Mouse (Mus musculus): ENCODE measurements around the gene Cpvl. TPM values are rescaled to one million over a fixed set of nuclear protein-coding genes. Genes with fewer than 3 reads are reported as not detected.

Cpvl gene
- total RNA-seq, 2 experiments from 2014 or later = not detected

- no peak for DNase-seq
Measured at GRCm38 (mm10) chr6:53881623-53882022, 96.8 kb downstream of the Cpvl start.

DNA sequence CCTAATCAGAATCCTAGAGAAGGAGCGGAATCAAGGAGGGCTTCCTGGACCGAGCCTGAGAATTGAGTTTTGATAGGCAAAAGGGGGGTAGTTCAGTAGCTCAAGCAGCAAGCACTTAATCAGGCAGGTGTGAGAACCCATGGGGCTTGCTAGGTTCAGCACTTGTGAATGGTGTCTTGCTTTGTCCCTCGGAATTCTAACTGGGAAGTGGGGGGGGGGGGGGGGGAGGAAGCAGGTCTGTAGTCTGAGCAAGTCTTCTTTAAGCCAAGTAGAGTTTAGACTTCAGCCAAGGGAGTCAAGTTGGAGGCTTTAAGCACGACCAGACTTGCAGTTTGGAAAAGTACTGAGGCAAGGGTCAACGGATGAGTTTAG, 97.2 kb downstream of the Cpvl start:
- DNase-seq = no peak

GRCm38 (mm10) chr6:53880530-53881234, 97.8 kb downstream of the Cpvl start:
- DNase-seq = no peak

DNA sequence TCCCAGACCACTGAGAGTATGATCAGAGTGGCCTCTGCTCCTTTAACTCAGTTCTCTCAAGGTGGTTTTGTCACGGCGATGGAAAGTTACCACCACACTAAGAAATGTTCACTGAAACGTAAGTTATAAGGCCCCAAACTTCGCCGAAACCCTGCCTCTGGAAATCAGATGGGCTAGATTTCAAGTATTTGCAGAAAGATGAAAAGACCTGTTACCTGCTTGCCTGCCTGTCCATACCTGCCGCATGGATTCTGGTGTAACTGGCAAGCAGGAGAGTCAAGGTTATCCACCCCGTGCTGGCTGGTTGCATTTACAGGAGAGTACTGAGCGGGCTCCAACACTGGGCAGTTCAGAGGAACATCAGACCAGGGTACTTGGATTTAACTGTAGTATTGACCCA, 98.9 kb downstream of the Cpvl start:
- no peak for DNase-seq

- no peak for DNase-seq
Measured at GRCm38 (mm10) chr6:53874881-53875429, 103.5 kb downstream of the Cpvl start.

- DNase-seq = no peak
Measured at GRCm38 (mm10) chr6:53871903-53872302, 106.6 kb downstream of the Cpvl start.

DNA sequence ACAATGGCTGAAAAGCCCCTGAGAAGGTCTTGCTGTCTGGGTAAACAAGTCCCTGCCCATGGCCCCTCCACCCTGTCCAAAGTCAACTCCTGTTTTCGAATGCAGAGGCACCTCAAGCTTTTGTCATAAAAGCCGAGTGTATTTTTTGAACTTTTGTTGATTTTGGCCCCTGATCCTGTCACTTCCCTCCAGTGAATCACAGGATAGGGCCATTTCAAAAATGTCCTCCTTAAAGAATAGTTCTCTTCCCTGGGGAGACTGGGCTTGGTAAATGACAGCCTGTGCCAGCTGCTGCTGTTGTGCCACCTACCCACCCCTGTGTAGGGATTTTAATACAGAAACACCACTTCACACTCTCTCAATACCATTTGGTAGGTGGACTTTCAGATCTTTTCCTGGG, 115.5 kb downstream of the Cpvl start:
- no peak for DNase-seq

- DNase-seq = no peak
Measured at GRCm38 (mm10) chr6:53859106-53859505, 119.4 kb downstream of the Cpvl start.

DNA sequence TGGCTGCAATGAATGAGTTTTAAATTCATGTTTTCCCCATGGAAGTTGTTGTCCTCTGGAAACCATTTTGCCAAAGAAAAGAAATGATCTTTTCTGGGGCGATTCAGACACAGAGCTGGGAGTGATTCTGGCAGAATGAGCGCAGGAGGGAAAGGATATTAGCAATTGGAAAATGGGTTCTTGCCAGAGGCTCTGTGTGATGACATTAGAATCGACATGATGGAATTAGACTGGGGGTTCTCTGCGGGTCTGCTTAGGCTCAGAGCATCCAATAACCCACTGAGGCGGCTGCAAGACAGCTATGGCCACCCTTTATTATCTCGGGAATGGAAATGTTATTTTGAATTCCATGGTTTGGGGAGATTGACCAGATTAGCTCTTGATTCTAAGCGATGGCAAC, 120.6 kb downstream of the Cpvl start:
- no peak for DNase-seq

DNA sequence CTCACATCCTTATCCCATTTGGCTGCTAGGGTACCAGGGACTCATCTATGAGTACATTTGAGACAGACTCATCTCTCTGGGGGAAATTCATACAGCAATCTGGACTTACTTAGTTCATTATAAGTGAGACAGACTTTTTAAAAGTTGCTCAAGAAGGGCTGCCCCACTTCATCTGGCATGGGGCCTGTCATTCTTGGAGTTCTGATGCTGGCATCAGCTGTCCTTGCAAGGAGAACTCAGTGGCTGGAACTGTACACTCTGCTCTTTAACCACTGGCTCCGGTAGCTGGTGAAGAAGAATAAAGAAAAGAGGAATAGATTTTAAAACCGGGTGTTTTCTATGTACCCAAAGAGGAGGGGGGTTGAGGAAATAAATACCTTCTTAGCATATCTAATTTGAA, 121.7 kb downstream of the Cpvl start:
- no peak for DNase-seq

DNA sequence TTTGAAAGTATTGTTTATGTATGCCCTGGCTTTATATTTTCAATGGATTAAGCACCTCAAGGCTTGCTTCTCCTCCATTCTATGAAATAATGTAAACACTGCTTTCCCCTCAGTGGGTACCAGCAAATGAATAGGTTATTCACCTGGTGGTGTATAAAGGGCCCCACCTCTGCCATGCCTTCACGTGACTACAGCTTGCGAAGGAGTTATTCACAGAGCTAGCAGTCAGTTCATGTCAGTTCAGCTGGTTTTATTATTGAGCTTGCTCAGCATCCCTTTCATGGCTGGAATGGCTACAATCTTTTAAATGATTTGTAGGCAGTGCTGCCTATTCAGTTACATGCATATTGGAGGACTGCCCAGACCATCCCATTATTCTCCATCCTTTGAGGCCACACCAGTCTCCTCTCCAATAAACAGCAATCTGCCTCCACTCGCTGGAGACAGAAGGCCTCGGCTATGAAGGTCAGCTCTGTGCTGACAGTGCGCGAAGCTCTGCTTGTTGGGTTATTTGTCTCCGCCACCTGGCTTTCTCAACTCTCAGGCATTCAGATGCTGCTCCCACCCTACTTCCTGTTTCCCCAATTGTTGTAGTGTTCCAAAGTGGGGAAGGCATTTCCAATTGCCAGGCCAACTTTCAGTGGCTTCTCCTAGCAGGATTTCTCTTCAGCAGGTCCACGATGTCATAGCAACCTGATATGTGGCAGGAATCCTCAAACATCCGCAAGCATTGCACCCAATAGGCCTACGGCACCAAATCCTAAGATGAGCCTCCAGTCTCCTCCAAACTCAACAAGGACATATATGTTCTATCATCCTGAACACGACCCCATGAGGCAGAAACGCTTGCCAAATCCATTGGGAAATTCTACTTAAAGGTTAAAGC, 123.3 kb downstream of the Cpvl start:
- DNase-seq = no peak

DNA sequence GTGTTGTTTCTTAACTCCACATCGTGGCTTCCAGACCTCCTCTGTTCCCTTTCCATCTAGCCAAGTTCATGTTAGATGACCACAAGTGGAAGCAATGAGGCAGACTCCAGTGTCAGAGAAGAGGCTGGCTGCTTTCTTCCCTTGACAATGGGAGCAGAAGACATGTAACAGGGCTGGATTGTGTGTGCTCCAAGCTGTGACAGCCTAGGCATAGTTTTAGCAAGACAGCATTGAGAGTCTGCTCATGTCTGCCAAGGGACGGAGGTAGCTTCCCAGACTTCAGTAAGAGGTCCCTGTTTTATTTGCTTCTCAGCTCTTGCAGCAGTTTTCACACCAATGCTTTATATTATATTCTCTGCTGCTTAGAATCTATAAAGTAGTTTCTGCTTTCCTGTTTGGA, 124.2 kb downstream of the Cpvl start:
- no peak for DNase-seq

GRCm38 (mm10) chr6:53853546-53853945, 124.9 kb downstream of the Cpvl start:
- DNase-seq = no peak

DNA sequence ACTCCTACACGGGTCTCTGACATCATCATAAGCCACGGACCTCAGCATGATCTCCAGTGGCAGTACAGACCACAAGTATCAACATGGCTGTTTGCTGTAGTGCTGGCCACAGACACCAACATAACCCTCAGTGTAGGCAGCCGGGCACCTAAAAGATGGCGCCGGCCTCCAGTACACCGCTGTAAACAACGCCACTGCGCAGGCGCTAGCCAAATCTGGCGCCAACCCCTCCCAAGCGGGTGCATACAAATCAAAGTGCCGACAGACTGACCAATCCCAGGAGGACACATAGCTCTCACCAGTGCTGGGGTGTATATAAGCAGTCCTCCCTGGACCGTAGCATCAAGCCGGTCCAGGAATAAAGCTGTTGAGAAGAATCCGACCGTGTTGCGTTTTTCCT, 133.8 kb downstream of the Cpvl start:
- DNase-seq = no peak

DNA sequence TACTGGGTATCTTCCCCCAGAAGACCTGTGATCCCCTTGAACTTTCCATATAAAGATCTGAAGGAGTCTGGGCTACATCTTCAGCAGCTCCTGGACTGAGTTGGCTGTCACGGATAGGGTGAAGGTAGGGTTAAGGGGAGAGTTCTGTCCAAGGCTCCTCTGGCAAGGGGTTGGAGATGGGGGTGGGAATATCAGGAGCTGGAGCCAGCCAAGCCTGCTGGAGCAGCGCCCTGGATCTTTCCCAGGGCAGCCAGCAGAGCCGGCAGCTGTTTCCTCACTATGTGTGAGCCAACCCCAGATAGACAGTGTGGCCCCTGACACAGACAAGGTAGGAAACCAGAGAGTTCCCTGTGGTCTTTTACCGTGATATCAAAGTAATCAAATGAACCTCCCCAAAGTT, 153.3 kb downstream of the Cpvl start:
- DNase-seq = peak; percentile 71

Other genes starting within 250 kb of the Cpvl start
- 10 to 100 TPM; 10.1 to 11.5 TPM for gene Tril, start 157.8 kb downstream of the Cpvl start, total RNA-seq (2021)
- 1 to 10 TPM; 5.4 to 6.2 TPM for gene Chn2, start 60.9 kb upstream of the Cpvl start, total RNA-seq (2021)